ENCODE assay signal across 8 mouse cellular contexts in genomic region chr8:81014789-81015699, GRCm38 (mm10). TPM values are rescaled to one million over a fixed set of nuclear protein-coding genes. Genes with fewer than 3 reads are reported as not detected.
DNase-seq lines count a peak whose midpoint lies in the region; ATAC-seq lines count a peak whose summit lies in the region.

Gene Usp38, minus strand, starts transcription at chr8:81014928.

- peak within 1 kb of the TSS; percentile 95 for H3K9ac ChIP-seq in hindbrain, embryonic 12.5 days

- peak within 1 kb of the TSS; percentile 91 for H3K27ac ChIP-seq in hindbrain, embryonic 12.5 days

- ATAC-seq in hindbrain, embryonic 12.5 days (ENCODE audit: low FRiP score), result peak; percentile 99

- H3K4me1 ChIP-seq in hindbrain, embryonic 12.5 days, result peaks cover 32% of the 10 kb centered on the region

- H3K27me3 ChIP-seq in hindbrain, embryonic 12.5 days, result no peaks in the 10 kb centered on the region

- peak within 1 kb of the TSS; percentile 99 for H3K4me2 ChIP-seq in hindbrain, embryonic 12.5 days (replicated peaks)

- H3K4me3 ChIP-seq in hindbrain, embryonic 12.5 days, result peak within 1 kb of the TSS; percentile 98

- 4% methylated on average over 57 of the region's 57 CpGs for WGBS in hindbrain, embryonic 12.5 days

- 0 out of 2 replicates have a peak, but pooled peaks cover 5% of the 10 kb centered on the region for H3K36me3 ChIP-seq in hindbrain, embryonic 12.5 days

- H3K9me3 ChIP-seq in hindbrain, embryonic 12.5 days (replicated peaks), result no peaks in the 10 kb centered on the region

- DNase-seq in NIH3T3 (ENCODE audit: low read depth), result peak; percentile 100
- DNase-seq in cerebellum, postnatal 10 days, result peak; percentile 100
- DNase-seq in frontal cortex, postnatal 10 days (ENCODE audit: low spot score in 2 of 2), result peak; percentile 98 to 99
- DNase-seq in layer of hippocampus, postnatal 14 days (ENCODE audit: low spot score in 2 of 2), result peak; percentile 99 to 100
- DNase-seq in lung, postnatal 14 days, result peak; percentile 100
- peak; percentile 99 for DNase-seq in retina, adult 2 months (ENCODE audit: low read depth, low spot score)
- DNase-seq in thymus, postnatal 36 days, result peak; percentile 99 to 100

RNA-seq across cellular contexts. Expression of gene Usp38, which starts in this region (rescaled TPM):
- 28.2 and 29.5 TPM in 2 replicates for polyA plus RNA-seq in hindbrain, embryonic 12.5 days (2016; fragmentation: Nextera tagmentation; extraction: Ambion mirVana)
- total RNA-seq in layer of hippocampus, postnatal 14 days (2021), result 10 to 100 TPM; 25.2 to 26.6 TPM

Comparison
In these comparisons a context has a peak if more than half of its experiments do, and no peak if none do; other contexts are left out.
1. Peak in every context shown above with its lines: DNase-seq, ATAC-seq, H3K4me3 ChIP-seq and H3K27ac ChIP-seq.